Mouse (Mus musculus) small intestine, adult 2 months (tissue): ENCODE results near the gene Phlda2. TPM values are rescaled to one million over a fixed set of nuclear protein-coding genes. Genes with fewer than 3 reads are reported as not detected.

Experiments
- H3K27ac ChIP-seq: fragments of 200-500 bp; 2 replicates; pipeline ENCODE4 v1.5.1; 2012; ENCODE audit warnings: low read depth, low read length, control low read depth, inconsistent platforms; ENCODE audit not compliant: insufficient read depth
- H3K27me3 ChIP-seq: fragments of 200-500 bp; 2 replicates; pipeline ENCODE4 v1.6.1; 2012; ENCODE audit warnings: mild to moderate bottlenecking, moderate library complexity, low read length, inconsistent platforms; ENCODE audit not compliant: control insufficient read depth, insufficient read depth
- H3K36me3 ChIP-seq: fragments of 200-500 bp; 2 replicates; pipeline ENCODE4 v1.6.1; 2012; ENCODE audit warnings: mild to moderate bottlenecking, low read length, control low read depth, inconsistent platforms; ENCODE audit not compliant: control insufficient read depth, insufficient read depth
- H3K4me1 ChIP-seq: fragments of 200-500 bp; 2 replicates; pipeline ENCODE4 v1.6.1; 2012; ENCODE audit warnings: low read length, inconsistent platforms, mixed read lengths; ENCODE audit not compliant: control insufficient read depth, insufficient read depth, insufficient read length
- H3K4me3 ChIP-seq: fragments of 200-500 bp; 2 replicates; pipeline ENCODE4 v1.5.1; 2012; ENCODE audit warnings: low read depth, mild to moderate bottlenecking, control low read depth, inconsistent platforms, low read length, moderate library complexity
- CTCF ChIP-seq: fragments of 200-500 bp; IDR thresholded peaks from 2 replicates; pipeline ENCODE4 v1.5.1; 2012; ENCODE audit warnings: low read depth, mild to moderate bottlenecking, control low read depth, inconsistent platforms, low read length, moderate library complexity, mixed read lengths; ENCODE audit not compliant: insufficient replicate concordance, insufficient read length; ENCODE audit errors: extremely low read depth
- POLR2A ChIP-seq: fragments of 200-500 bp; IDR thresholded peaks from 2 replicates; pipeline ENCODE4 v1.6.1; 2012; ENCODE audit warnings: low read depth, mild to moderate bottlenecking, control low read depth, inconsistent platforms, low read length, moderate library complexity
- WGBS: fragments of 180-500 bp; shearing (Covaris S2); methylation state at CpG from one replicate; pipeline ENCODE4 v1.1.7; 2018; 5-methylcytosine and 5-hydroxymethylcytosine counted together
- polyA plus RNA-seq: library from polyadenylated mRNA; depleted of rRNA; stranded (reverse); fragments of >200 nt; gene quantifications from 2 replicates; pipeline ENCODE4 v1.2.3, GENCODE M21; 2012

Gene Phlda2
- polyA plus RNA-seq, 1 experiment = 2.5 TPM

DNA sequence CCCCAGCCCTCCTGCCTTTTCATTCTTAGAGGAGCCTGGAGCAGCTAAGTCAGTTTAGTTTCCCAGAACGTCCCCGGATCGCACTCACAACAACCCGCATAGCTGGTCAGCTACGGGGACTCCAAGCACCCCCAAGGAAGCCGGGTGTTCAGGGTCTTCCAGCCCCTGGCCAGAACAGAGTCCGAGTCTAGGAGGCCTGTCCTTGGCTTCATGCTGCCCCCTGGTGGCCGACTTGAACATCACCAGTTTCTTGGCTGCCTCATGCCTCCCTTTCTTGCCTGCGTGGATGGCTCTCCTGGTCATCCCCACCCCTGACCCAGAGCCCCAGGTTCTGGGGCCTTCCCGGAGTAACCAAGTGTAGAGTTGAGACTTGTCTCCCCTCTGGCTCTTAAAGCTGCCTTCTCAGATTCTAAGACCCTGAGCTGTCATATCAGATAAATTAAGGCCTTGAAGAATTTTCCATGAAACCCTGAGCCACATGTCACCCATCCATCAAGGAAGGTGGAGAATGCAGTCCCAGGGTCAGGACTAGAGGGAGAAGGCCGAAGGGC, 39.0 kb downstream of the Phlda2 start:
- H3K4me1 ChIP-seq = peaks cover 13% of the 10 kb centered on the region
- 25% methylated on average over 11 of the region's 11 CpGs for WGBS

DNA sequence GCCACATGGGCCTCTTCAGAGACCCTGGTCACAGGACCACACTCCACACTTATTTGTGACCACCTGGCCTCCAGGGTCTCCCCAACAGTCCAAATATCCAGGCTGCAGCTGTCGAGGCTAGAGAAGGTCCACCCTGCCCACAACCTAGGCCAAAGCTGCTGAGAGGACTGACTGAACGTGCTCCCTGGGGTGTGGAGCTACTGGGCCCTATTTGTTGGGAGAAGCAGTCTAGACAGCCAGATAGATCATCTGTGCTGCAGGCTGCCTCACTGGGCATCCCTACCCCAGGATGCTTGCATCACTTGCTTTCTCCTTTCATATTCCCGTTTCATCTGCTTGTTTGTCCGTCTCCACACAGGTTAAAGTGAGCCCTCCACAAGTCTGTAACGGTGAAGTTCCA, 40.4 kb downstream of the Phlda2 start:
- Histone ChIP-seq H3K4me3 (no peak overlapping the region), H3K36me3 (no peaks in the 10 kb centered on the region), H3K27ac (no peak overlapping the region), H3K4me1 (peaks cover 13% of the 10 kb centered on the region), H3K27me3 (peaks cover 22% of the 10 kb centered on the region)
- WGBS = 84% methylated on average over 5 of the region's 5 CpGs
- TF ChIP-seq CTCF (no peak), POLR2A (no peak)

More for the DNA sequence above, 39.0 kb downstream of the Phlda2 start:
- H3K27me3 ChIP-seq = peaks cover 19% of the 10 kb centered on the region
- H3K4me3 ChIP-seq = no peak overlapping the region
- no peak for TF ChIP-seq POLR2A
- peak; percentile 93 for TF ChIP-seq CTCF
- no peaks in the 10 kb centered on the region for H3K36me3 ChIP-seq
- H3K27ac ChIP-seq = no peak overlapping the region

DNA sequence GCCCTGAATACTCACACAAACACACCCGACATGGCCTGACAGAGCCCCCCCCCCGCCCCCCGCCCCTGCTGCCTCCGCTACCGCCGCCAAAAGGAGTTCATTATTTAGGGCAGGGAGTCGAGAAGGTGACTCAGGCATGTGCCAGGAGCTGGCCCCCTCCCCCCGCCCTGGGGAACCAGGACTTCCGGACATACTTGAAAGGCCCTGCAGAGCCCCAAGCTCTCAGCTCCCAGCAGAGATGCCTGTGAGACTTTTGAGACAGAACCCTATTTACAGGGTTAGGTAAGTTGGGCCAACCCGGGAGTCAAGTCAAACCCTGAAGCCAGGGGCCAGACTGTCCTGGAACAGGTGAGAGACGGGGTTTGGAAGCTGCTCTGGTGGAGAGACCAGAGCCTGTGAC, 41.0 kb downstream of the Phlda2 start:
- no peak for TF ChIP-seq POLR2A
- no peak for TF ChIP-seq CTCF
- Histone ChIP-seq H3K36me3 (no peaks in the 10 kb centered on the region), H3K27me3 (peaks cover 22% of the 10 kb centered on the region), H3K27ac (no peak overlapping the region), H3K4me3 (no peak overlapping the region), H3K4me1 (peaks cover 13% of the 10 kb centered on the region)
- WGBS = 67% methylated on average over 11 of the region's 11 CpGs

DNA sequence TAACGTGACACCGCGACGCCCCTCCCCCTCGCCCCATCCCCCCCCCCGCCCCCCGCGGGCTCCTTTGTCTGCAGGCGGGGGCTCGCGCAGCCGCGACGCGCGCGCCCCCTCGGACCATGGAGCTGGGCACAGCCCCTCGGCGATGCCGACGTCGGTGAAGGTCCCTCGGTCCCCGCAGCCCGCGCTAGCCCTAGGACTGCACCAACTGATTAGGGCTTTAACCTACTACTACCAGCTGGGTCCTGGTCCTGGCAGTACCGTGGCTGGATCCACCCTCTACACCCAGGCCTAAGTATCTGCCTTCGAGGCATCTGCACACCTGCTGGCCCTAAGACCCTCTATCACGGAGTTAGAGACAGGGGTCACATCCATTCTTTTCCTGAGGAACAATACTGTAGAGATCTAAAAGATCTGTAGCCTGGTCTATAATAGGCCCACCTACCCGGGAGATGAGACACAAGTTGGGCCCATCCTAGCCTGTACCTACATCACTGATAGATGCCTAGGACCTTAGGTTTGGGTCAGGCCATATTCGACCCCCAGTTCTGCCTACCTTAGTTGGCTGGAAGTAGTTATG, 41.6 kb downstream of the Phlda2 start:
- TF ChIP-seq CTCF = no peak
- no peak for TF ChIP-seq POLR2A
- peaks cover 13% of the 10 kb centered on the region for H3K4me1 ChIP-seq
- H3K27me3 ChIP-seq = peaks cover 22% of the 10 kb centered on the region
- no peaks in the 10 kb centered on the region for H3K36me3 ChIP-seq
- 40% methylated on average over 31 of the region's 32 CpGs for WGBS
- peak overlapping the region; percentile 48 for H3K4me3 ChIP-seq
- no peak overlapping the region for H3K27ac ChIP-seq

DNA sequence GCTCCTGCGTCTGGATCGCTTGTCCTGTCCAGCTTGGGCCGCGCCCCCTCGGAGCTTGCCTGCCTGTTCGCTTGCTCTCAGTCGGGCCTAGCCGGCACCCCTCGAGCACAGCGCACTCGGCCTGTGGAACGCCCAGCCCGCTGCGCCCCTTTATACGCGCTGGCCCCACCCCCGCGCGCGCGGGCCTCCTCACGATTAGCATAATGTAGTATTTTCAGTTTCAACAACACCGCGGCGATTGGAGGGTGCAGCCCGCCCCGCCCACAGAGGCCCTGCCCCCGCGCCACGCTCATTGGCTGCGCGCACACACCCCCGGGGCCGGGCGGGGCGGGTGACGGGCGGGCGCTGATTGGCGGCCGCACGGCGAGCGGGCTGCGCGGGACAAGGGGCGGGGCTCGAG, 42.1 kb downstream of the Phlda2 start, which contains the start of gene Cdkn1c:
Gene Cdkn1c, minus strand, starts transcription at position 177 of the 400 bp plus-strand sequence.
- 43% methylated on average over 48 of the region's 48 CpGs for WGBS
- Histone ChIP-seq H3K27ac (no peak within 1 kb of the TSS), H3K27me3 (peaks cover 22% of the 10 kb centered on the region), H3K4me1 (peaks cover 13% of the 10 kb centered on the region), H3K36me3 (no peaks in the 10 kb centered on the region), H3K4me3 (peak within 1 kb of the TSS; percentile 64)
- no peak for TF ChIP-seq CTCF
- TF ChIP-seq POLR2A = peak; percentile 60; the same call in 1 of the 2 replicates

DNA sequence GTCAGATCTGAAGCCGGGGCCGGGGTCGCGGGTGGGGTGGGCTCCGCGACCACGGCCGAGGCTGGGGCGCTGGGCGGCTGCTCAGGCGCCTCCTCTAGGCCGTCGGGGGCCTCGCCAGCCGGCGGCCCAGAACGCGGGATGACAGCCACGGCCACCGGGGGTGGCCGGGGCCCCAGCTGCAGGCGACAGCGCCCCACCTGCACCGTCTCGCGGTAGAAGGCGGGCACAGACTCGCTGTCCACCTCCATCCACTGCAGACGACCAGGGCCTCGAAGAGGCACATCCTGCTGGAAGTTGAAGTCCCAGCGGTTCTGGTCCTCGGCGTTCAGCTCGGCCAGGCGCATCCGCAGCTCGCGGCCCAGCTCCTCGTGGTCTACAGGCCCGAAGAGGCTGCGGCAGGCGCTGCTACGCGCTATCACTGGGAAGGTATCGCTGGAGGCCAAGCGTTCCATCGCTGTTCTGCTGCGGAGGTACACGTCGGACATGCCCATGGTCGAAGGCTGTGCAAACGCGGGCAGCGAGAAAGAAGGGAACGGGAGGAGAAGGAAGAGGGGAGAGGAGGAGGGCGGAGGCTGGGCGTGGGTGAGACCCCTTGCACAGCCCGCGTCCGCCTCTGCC, 42.6 kb downstream of the Phlda2 start:
- Histone ChIP-seq H3K4me1 (peaks cover 13% of the 10 kb centered on the region), H3K4me3 (peak overlapping the region; percentile 64), H3K27me3 (peaks cover 22% of the 10 kb centered on the region), H3K27ac (no peak overlapping the region), H3K36me3 (no peaks in the 10 kb centered on the region)
- no peak for TF ChIP-seq CTCF
- no peak for TF ChIP-seq POLR2A
- WGBS = 41% methylated on average over 60 of the region's 60 CpGs

DNA sequence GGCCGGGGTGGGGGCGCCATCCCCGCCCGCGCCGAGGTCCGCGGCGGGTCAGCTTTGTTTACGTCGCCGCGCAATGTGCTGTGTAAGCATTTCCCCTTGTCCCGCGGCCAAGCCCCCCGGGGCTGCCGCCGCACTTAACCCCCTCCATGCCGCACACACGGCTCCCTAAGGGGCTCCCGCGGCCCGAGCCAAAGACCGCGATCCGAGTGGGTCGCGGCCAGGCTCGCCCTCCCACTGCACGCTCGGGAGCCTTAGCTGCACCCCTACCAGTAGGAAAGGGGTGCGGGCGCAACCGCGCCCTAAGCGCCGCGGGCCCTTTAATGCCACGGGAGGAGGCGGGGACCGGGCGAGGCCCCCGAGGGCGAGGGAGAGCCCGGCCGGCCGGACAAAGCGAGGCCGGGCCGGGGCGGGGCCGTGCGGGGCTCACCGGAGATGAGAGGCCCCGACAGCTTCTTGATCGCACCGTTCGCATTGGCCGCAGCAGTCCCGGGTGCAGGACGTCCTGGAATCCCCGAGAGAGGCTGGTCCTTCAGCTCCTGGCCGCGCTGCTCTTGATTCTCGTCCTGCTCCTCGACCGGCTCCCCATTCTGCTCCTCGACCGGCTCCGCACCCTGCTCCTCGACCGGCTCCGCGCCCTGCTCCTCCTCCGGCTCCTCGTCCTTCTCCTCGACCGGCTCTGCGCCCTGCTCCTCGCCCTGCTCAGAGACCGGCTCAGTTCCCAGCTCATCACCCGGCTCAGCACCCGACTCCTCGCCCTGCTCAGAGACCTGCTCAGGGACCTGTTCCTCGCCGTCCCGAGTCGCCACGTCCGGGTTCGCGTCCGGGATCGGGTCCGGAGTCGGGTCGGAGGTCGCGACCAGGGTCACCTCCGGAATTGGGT, 43.4 kb downstream of the Phlda2 start:
- Histone ChIP-seq H3K27me3 (peaks cover 19% of the 10 kb centered on the region), H3K4me1 (peaks cover 9% of the 10 kb centered on the region), H3K36me3 (no peaks in the 10 kb centered on the region), H3K27ac (no peak overlapping the region), H3K4me3 (peak overlapping the region; percentile 64)
- 32% methylated on average over 98 of the region's 100 CpGs for WGBS
- no peak for TF ChIP-seq CTCF
- TF ChIP-seq POLR2A = no peak
